Mouse (Mus musculus) frontal cortex, postnatal 10 days (tissue): ENCODE measurements at regions not wholly inside any gene's neighbourhood (a gene's known extent, or its start where the extent isn't known, plus 50 kb on each side); places are given as distances from the start of the nearest gene placed in this dataset.
A peak's percentile ranks its signal among the peaks of the same experiment; 100 is the strongest.

Experiments used
- DNase-seq, 2 experiments: peaks; one replicate each; pipeline ENCODE4 v3.0.0; 2022; ENCODE audit warnings: low spot score in 2 of 2, mixed read lengths in 1 of 2

DNA sequence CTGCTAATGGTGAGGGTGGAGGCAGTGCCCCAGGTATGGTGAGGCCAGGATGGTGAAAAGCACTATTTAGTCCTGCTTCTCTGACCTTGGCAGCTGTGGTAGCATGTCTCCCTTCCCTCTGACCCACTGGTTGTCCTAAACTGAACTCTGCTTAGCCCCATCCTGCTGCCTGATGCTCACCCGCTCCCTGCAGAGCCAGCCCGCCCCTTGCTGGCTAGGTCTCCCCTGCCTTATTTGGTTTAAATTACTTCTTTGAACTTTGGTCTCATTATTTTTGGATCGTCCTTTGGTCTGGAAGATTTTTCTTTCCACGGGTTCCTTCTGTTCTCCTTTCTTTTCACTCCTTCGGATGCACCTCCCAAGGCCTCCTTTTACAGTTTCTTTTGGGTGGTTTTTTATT, 525.7 kb upstream of the Tnp1 start:
- DNase-seq, result no peak

GRCm38 (mm10) chr1:73538420-73538871, 522.7 kb upstream of the Tnp1 start:
- peak; percentile 19 to 31 for DNase-seq

DNA sequence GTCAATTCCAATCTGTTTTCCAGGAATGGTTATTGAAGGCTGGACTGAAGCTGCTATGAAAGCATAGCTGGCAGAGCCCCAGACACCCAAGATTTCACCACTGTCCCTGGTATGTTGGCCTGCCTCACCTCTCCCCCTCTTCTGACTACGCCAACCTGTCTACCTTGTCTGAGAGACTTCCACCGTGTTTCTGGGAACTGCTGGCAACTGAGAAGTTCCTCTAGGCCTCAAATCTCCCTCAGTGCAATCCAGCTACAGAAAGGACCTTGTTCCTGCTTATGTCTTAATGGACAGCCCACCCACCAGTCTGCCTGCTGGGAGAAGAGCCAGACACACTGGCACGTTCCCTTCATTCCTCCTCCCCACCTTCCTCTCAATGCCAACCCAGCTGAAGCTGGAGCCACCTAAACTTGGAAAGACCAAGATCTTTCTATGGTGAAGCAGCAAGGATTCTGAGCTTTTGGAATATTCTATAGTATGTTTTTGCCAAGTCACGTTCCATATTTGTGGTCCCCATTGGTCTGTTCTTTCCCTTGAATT, 520.1 kb upstream of the Tnp1 start:
- no peak for DNase-seq

GRCm38 (mm10) chr1:73533526-73533925, 517.8 kb upstream of the Tnp1 start:
- DNase-seq, result no peak

DNA sequence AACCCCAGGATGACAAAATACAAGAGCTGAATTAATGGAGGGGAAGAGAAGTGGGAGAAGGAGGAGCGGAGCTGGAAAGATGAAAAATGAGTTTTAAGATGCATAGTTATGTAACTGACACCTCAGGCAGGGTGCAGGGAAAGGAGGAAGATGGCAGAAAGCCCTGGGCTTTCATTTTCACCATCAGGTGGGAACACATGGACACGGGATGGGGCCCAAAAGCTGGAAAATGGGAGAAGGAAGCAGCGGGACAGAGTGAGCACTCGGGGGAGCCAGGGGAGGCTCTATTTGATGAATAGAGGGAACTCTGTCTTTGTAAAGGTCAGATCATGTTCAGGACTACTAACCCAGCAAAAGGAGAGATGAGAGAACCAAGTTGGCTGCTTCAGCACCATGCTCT, 516.6 kb upstream of the Tnp1 start:
- no peak for DNase-seq

DNA sequence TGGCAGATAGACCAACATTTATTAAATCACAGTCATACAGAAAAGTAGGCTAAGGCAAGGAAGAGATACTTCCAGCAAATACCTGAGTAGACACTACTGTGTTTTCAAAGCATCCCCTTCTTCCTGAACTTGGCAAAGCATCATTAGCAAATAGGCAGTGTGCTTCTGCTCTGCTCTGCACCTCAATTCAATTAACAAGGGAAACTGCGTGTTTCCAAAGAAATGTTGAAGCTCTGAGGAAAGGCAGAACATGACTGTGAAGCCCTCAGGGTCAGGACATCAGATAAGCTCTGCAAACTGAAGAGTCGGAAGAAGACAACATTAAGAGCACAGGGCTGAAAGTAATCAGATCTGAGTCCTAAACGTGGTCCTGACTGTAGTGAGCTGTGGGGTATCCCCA, 516.1 kb upstream of the Tnp1 start:
- DNase-seq, result no peak

GRCm38 (mm10) chr1:73530326-73530725, 514.6 kb upstream of the Tnp1 start:
- DNase-seq, result no peak

DNA sequence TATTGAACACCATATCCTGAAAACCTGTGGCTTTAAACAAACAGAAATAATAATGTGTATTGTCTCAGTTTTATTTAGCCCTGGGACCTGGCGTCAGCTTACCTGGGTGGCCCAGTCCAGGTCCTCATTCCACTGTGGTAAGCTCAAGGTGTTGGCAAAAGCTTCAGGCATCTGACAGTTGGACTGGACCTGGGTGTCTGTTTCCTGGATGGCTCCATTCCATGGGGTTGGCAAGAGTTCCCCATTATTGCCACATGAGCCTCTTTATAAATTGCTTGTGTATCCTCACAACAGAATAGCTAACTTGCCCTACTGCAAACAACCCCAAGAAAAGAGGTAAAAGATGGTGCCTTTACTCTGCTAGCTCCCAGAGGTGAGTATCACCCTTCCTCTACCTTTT, 512.9 kb upstream of the Tnp1 start:
- no peak for DNase-seq

DNA sequence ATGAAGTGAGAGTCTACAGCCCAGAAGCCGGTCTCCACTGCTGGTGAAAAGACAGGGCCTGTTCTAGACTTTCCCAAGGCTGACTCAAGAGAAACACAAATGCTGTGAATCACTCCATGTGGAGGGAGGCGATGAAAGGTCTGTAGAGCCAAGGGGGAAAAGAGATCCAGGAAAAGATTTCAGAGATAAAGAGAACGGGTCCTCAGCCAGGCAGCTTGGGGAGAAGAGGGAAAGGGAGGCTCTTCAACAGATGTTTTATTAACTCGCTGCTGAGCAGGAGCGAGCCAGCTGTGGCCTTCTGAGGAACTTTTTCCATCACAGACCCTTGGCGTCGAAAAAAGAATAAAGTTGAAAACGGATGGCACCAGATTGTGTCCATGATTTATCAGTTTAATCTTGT, 500.7 kb upstream of the Tnp1 start:
- DNase-seq, result no peak

DNA sequence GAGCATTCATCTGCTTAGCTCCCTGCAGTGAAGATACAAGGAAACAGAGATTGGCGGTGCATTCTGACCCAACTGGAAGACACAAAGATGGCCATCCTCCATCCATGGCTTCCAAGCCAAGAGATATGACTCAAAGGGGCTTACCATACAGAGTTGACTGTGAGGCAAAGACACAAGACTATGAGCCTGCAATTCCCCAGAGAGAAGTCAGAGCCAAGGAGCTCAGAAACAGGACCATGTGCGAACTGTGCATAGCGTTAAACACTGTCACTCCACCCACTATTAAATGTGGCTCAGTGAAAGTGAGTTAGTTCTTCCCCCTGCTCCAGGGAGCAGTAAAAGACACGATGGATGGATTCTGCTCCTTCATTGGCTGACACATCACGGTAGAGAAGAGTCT, 500.1 kb upstream of the Tnp1 start:
- DNase-seq, result no peak

- no peak for DNase-seq
Measured at GRCm38 (mm10) chr1:73513822-73514221, 498.1 kb upstream of the Tnp1 start.

DNA sequence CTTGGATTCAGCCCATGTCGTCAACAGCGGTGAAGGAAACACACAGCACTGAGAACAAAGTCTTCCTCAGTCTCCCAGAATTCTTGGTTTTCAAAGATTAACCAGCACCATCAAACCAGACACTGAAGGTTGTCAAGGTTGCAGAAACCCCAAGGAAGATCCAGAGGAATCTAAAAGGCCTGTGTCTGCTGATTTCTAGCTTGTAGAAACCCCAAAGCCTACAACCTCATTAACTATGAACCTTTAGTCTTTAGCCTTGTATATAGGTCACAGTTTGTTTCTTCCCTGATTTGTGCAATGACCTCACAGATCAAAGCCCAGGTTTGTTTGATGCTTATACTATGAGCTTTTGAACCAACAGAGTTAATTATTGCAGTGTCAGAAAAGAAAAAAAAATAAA, 497.1 kb upstream of the Tnp1 start:
- no peak for DNase-seq

- DNase-seq, result no peak
Measured at GRCm38 (mm10) chr1:73507071-73507754, 491.5 kb upstream of the Tnp1 start.

DNA sequence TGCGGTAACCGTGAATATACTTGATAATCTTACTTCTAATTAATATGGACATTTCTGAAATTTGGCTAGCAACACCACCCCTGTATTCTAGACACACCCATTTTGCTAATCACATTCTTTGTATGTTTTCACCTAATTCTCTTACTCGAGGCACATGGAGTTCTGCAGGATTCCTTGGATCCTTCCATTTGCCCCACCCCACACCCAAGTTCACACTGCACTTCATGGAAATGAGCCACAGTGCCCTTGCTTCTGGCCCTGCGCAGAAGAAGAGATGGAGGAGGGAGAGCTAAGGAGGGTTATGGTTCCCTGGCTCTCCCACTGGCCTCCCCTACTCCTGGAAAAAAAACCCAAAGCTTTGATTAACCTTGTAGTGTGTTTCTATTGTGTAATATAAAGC, 487.9 kb upstream of the Tnp1 start:
- no peak for DNase-seq

DNA sequence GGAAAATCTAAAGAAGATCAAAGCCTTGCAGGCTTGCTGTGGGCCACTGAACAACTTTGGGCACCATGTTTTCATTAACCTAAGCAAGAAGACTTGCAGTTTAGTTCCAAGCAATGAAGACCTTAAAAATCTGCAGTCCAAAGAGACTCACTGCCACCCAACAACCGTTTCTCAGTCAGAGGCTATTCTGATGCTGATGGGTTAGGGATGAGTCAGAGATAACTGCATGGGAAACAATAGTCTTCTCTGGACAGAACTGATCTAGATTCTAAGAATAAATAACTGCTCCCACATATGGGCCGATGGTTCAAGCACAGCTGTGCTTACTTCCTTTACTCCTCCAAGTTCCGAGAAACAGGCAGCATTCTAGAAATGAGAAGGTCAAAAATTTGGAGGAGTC, 485.0 kb upstream of the Tnp1 start:
- no peak for DNase-seq

DNA sequence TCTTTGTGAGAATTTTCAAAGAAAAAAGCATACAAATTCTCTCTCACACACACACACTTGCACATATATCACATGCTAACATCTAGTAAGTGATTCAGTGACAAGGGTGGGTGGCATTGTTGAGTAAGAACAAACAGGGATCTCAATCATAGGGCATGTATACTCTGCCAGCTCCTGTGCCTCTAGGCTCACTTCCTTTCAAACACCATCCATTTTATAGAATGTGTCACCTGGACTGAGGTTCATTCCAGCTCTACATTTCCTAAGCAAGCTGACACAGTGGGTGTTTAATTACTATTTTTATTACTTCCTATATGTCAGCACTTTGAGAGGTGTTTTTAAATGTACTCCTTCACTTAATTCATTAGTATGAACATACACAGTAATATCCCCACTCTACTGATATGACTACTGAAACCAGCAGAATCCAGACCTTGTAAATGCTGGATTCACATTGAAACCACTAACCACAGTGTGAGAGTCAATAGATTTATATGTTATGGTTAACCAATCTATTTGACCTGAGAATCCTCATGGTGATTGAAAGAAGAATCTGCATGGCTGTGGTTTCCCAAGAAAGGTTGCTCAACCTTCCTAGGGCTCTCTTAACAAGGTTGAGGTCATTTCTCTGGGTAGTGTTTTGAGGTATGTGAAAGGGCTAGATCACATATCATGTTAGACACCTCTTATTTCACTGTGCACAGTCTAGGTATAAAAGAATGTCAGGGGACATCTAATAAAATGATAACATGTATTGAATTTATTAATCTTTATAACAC, 480.5 kb upstream of the Tnp1 start:
- DNase-seq, result no peak

DNA sequence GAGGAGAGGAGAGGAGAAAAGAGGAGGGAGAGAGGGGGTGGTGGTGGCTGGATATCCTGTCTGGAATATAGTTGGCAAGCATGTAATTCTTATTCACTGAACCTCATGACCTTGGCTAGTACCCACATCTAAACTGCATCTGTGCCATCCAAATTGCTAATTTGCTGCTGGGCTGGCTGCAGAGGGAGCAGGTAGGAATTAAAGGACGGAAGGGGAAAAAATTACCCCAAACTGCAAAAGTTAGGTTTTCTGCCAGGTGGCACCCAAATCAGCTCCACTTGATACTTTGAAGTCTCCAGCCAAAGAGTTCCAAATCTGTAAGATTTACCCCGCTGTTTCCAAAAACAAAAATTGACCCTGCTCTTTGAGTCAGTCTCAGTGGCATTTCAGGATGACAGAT, 466.2 kb upstream of the Tnp1 start:
- DNase-seq, result no peak

- no peak for DNase-seq
Measured at GRCm38 (mm10) chr1:73479349-73479920, 463.7 kb upstream of the Tnp1 start.

DNA sequence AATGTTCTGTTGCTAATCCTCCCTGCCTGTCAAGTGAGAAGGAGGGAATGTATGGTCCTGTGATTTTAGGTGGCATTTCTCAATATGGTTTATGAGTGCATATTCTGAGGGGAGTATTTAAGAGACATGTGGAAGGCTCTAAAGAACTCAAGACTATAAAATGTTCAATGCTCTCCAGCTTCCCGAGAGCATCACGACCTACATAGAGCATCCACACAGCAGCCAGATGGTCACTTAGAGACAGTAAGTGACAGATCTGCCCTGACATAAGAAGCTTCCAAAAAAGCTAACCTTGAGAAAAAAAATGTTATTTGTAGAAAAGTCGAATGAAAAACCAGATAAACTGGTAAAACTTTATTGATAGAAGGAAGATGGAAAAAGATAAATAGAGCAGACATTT, 444.9 kb upstream of the Tnp1 start:
- DNase-seq, result no peak

- no peak for DNase-seq
Measured at GRCm38 (mm10) chr1:73459754-73460534, 444.2 kb upstream of the Tnp1 start.

- no peak for DNase-seq
Measured at GRCm38 (mm10) chr1:73457261-73457660, 441.6 kb upstream of the Tnp1 start.
